Mouse (Mus musculus) left cerebral cortex, postnatal 14 days (tissue): ENCODE measurements around the gene Cd209e. TPM values are rescaled to one million over a fixed set of nuclear protein-coding genes. Genes with fewer than 3 reads are reported as not detected.
"Not testable (repeated sequence)": the region's sequence is repeated elsewhere in the genome, so short reads cannot be mapped to it uniquely, and the experiment has no call there.

Experiments
- DNase-seq, 2 experiments: peaks; one replicate each; pipeline ENCODE4 v3.0.0; 2021 to 2022; ENCODE audit warnings: low spot score in 2 of 2, mixed read lengths in 1 of 2
- intact Hi-C: fragments of 180-260 bp; cut with DNase I; formaldehyde crosslinking; loops from one replicate; pipeline ENCODE4 v1.15.1; 2025
- long read RNA-seq, 2 experiments: library from polyadenylated mRNA; stranded (forward); transcript quantifications; one replicate each; pipeline ENCODE4 v2.0.0; 2021
- total RNA-seq, 2 experiments: library from RNA; stranded (reverse); gene quantifications; 2 replicates each; pipeline ENCODE4 v1.2.3; 2021

The Cd209e gene
- not detected for total RNA-seq
- long read RNA-seq, experiment 1, result 0 reads
- long read RNA-seq, experiment 2, result 0 reads

DNA sequence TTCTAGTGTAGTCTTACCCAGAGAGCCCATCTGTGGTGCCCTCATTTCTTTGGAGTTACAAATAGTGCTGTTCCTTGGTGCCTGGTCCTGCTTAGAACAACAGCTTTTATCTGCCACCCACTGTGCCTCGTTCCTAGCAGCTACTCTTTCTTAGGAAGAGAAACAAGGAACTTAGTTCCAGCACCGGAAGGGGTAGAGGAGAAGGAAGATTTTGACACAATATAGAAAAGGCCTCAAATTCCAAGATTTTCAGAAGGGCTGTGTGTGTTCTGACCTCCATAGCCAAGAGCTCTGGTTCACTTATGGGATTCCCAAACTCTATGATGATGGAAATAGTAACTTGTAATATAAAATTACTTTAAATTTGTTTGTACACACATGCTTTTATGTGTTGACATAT is at the start of gene Cd209e:
Cd209e (minus strand) TSS at position 101 of the 400 bp plus-strand sequence.
- intact Hi-C loops, result no loop called here

GRCm38 (mm10) chr8:3878455-3878854 is 24.3 kb upstream of the Cd209e start, which contains the start of gene Cd209d:
Gene Cd209d (minus strand): TSS chr8:3878555.
- intact Hi-C loops, result no loop called here
- DNase-seq, result no peak

More for the DNA sequence above, at the start of gene Cd209e:
- DNase-seq, result no peak

- intact Hi-C loops, result no loop called here
- no peak for DNase-seq
Observed at GRCm38 (mm10) chr8:3876121-3876520, 22.0 kb upstream of the Cd209e start.

- DNase-seq, intact Hi-C loops: not testable (repeated sequence)
Observed at GRCm38 (mm10) chr8:3862736-3863135, 8.6 kb upstream of the Cd209e start.

DNA sequence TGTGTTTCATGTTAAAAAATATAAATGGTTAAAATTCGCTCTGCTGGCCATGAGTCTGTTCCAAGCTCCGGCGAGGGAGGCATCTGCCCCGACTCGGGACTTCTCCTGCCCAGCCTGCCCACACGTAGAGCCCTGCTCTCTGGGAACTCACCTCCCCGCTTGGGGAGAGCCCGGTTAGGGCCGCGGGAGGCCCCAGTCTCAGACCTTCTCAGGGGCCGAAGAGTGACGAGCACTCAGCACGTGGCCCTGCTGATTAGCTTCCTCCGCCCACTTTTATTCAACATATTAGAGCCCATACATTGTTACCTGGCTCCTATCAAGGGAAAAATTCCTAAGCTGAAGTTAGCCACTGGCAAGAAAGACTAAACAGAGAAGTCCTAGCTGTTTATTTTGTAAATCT is 51.0 kb downstream of the Cd209e start:
- peak; percentile 3 to 28 for DNase-seq
- intact Hi-C loops, result no loop called here

Other genes with a start within 250 kb of the Cd209e start
- gene Xab2, start 233.0 kb downstream of the Cd209e start, total RNA-seq, result 10 to 100 TPM; 32.7 to 34.4 TPM
- gene Pet100, start 232.8 kb downstream of the Cd209e start, total RNA-seq, result 10 to 100 TPM; 88.1 to 92.9 TPM
- 1 to 10 TPM in 1 of 2 experiments, under 1 TPM in 1; 0.78 to 1.1 TPM for gene Pcp2, start 228.8 kb downstream of the Cd209e start, total RNA-seq
- gene Stxbp2, start 223.4 kb downstream of the Cd209e start, total RNA-seq, result 10 to 100 TPM; 39.2 to 50.8 TPM
- gene Retn, start 198.5 kb downstream of the Cd209e start, total RNA-seq, result under 1 TPM; 0.42 to 0.53 TPM
- gene Mcemp1, start 188.6 kb downstream of the Cd209e start, total RNA-seq, result under 1 TPM in 1 of 2 experiments, not detected in 1; 0.24 TPM
- 10 to 100 TPM; 16.3 to 18.6 TPM for gene Fcor, start 181.9 kb downstream of the Cd209e start, total RNA-seq
- gene Trappc5, start 178.0 kb downstream of the Cd209e start, total RNA-seq, result 10 to 100 TPM; 27.5 to 28.6 TPM
- gene Fcer2a, start 160.1 kb downstream of the Cd209e start, total RNA-seq, result not detected
- gene Clec4g, start 133.7 kb downstream of the Cd209e start, total RNA-seq, result not detected
- gene Cd209a, start 105.3 kb downstream of the Cd209e start, total RNA-seq, result not detected
- gene Cd209d, start 24.2 kb upstream of the Cd209e start, total RNA-seq, result not detected
- under 1 TPM; 0.24 to 0.74 TPM for gene Cd209b, start 72.5 kb upstream of the Cd209e start, total RNA-seq
- under 1 TPM in 1 of 2 experiments, not detected in 1; 0.31 TPM for gene Cd209c, start 100.4 kb upstream of the Cd209e start, total RNA-seq